Mouse (Mus musculus) myocyte (in vitro differentiated cells): Measurements from ENCODE around the gene Sez6l. TPM values are rescaled to one million over a fixed set of nuclear protein-coding genes. Genes with fewer than 3 reads are reported as not detected.

Experiments used
- H3K27me3 ChIP-seq: one replicate; pipeline ENCODE4 v1.6.1; 2011; ENCODE audit not compliant: control insufficient read depth, insufficient read depth, insufficient read length
- H3K36me3 ChIP-seq: one replicate; pipeline ENCODE4 v1.6.1; 2011; ENCODE audit not compliant: control insufficient read depth, insufficient read depth
- H3K4me2 ChIP-seq: one replicate; pipeline ENCODE4 v1.6.1; 2011; ENCODE audit warnings: low read depth, control low read depth
- H3K4me3 ChIP-seq: one replicate; pipeline ENCODE4 v1.5.1; 2011; ENCODE audit warnings: mild to moderate bottlenecking, control low read depth, moderate library complexity
- H3K79me2 ChIP-seq: one replicate; pipeline ENCODE4 v1.6.1; 2011; ENCODE audit not compliant: control insufficient read depth, insufficient read depth
- H3ac ChIP-seq: one replicate; pipeline ENCODE4 v1.6.1; 2011; ENCODE audit not compliant: control insufficient read depth, insufficient read length
- CEBPB ChIP-seq: IDR thresholded peaks from 2 replicates; pipeline ENCODE4 v1.6.1; 2011; ENCODE audit warnings: mild to moderate bottlenecking, moderate library complexity; ENCODE audit not compliant: poor library complexity, insufficient read depth, severe bottlenecking
- E2F4 ChIP-seq: IDR thresholded peaks from one replicate; pipeline ENCODE4 v1.6.1; 2011; ENCODE audit warnings: mild to moderate bottlenecking, control low read depth, moderate library complexity; ENCODE audit not compliant: insufficient read depth
- MAX ChIP-seq: IDR thresholded peaks from one replicate; pipeline ENCODE4 v1.6.1; 2011; ENCODE audit warnings: low read depth, mild to moderate bottlenecking, control low read depth
- MYOD1 ChIP-seq, 3 experiments: IDR thresholded peaks; one replicate each; pipeline ENCODE4 v1.6.1; 2011; ENCODE audit warnings: control low read depth in 2 of 3, low read depth in 2 of 3, mild to moderate bottlenecking in 2 of 3, moderate library complexity in 1 of 3; ENCODE audit not compliant: insufficient read length in 2 of 3, control insufficient read depth in 1 of 3
- MYOG ChIP-seq, 3 experiments: IDR thresholded peaks; one replicate each; pipeline ENCODE4 v1.6.1; 2011; ENCODE audit warnings: control low read depth in 2 of 3, low read depth in 2 of 3, mild to moderate bottlenecking in 2 of 3; ENCODE audit not compliant: insufficient read length in 2 of 3, control insufficient read depth in 1 of 3, insufficient read depth in 1 of 3
- POLR2A ChIP-seq: IDR thresholded peaks from one replicate; pipeline ENCODE4 v1.6.1; 2011; ENCODE audit warnings: low read depth, mild to moderate bottlenecking, control low read depth, moderate library complexity; ENCODE audit not compliant: insufficient read length
- POLR2AphosphoS2 ChIP-seq: IDR thresholded peaks from one replicate; pipeline ENCODE4 v1.6.1; 2011; ENCODE audit warnings: low read depth, control low read depth; ENCODE audit not compliant: insufficient read length
- REST ChIP-seq: IDR thresholded peaks from one replicate; pipeline ENCODE4 v1.6.1; 2011; ENCODE audit warnings: mild to moderate bottlenecking, control low read depth, moderate library complexity; ENCODE audit not compliant: insufficient read depth, insufficient read length
- SRF ChIP-seq: IDR thresholded peaks from one replicate; pipeline ENCODE4 v1.6.1; 2011; ENCODE audit warnings: low read depth; ENCODE audit not compliant: control insufficient read depth, insufficient read length
- TCF12 ChIP-seq: IDR thresholded peaks from one replicate; pipeline ENCODE4 v1.6.1; 2011; ENCODE audit warnings: mild to moderate bottlenecking, control low read depth; ENCODE audit not compliant: poor library complexity, insufficient read depth, severe bottlenecking
- TCF3 ChIP-seq: IDR thresholded peaks from one replicate; pipeline ENCODE4 v1.6.1; 2011; ENCODE audit warnings: low read depth, control low read depth; ENCODE audit not compliant: insufficient read length
- USF1 ChIP-seq: IDR thresholded peaks from one replicate; pipeline ENCODE4 v1.6.1; 2011; ENCODE audit warnings: low read depth, mild to moderate bottlenecking, control low read depth, moderate library complexity
- polyA plus RNA-seq: library from polyadenylated mRNA; unstranded; fragments of >200 nt; fragmentation: generic; extraction: Trizol; gene quantifications from one replicate; pipeline ENCODE4 v1.2.1, GENCODE M21; 2012; ENCODE audit warnings: missing spikeins

The Sez6l gene
- polyA plus RNA-seq, 1 experiment, result not detected

DNA sequence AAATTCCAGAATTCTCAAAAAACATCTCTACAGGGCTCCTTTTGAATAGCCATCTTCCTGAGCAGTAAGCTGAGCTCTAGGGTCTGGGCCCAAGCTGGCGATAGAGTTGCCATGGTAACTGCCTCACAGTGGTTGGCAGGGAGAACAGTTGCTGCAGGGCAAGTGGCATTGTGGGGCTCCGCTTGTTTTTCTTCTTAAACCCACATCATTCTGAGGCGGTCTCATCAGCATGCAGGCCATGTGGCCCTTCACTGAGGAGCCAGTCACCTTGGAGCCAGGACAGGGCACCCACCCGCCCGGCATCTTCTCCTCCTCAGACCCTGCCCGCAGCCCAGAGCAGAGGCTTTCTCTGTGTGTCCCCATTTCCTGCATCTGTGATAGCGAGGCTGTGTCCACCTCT, 205.1 kb downstream of the Sez6l start:
- Histone ChIP-seq H3K79me2 (no peaks in the 10 kb centered on the region), H3K27me3 (no peaks in the 10 kb centered on the region), H3K4me2 (no peak overlapping the region), H3K36me3 (peaks cover 3% of the 10 kb centered on the region), H3K4me3 (no peak overlapping the region), H3ac (no peak overlapping the region)
- TF ChIP-seq TCF12, result no peak
- TF ChIP-seq MAX, result no peak
- no peak for TF ChIP-seq REST
- no peak for TF ChIP-seq TCF3
- TF ChIP-seq POLR2A, result no peak
- no peak for TF ChIP-seq SRF
- TF ChIP-seq E2F4, result no peak
- no peak for TF ChIP-seq CEBPB

DNA sequence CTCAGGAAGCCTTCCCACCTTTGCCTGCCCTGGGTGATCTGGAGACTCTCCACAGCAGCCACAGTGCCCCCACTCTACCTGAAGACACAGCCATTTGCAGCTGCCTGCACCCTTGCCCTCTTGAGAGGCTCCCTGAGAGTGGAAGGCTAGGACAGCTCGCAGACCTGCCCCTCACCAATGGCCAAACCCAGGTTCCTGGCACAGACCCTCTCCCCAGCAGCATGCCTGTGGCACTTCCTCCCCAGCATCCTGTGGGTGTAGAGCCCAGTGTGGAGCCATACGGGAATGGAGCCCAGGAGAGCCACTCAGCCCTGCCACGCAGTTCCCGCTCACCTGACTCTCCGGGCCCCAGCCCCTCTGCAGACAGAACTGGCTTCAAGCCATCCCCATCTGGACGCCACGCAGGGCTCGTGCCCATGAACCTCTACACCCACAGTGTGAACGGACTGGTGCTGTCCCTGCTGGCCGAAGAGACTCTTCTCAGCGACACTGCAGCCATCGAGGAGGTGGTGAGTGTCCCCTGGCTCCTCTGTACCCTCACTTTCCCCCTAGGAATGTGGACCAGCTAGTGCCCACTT, 206.7 kb downstream of the Sez6l start:
- H3K4me2 ChIP-seq, result no peak overlapping the region
- no peak for TF ChIP-seq E2F4
- no peak for TF ChIP-seq MAX
- TF ChIP-seq POLR2AphosphoS2, result no peak
- TF ChIP-seq CEBPB, result no peak
- no peak for TF ChIP-seq MYOD1 (IDR thresholded peaks at IDR 0.05; ENCODE audit: control insufficient read depth in 1 of 3, insufficient read length in 2 of 3, low read depth in 2 of 3)
- no peak for TF ChIP-seq TCF12
- no peak overlapping the region for H3K4me3 ChIP-seq
- H3K36me3 ChIP-seq, result peaks cover 3% of the 10 kb centered on the region
- no peaks in the 10 kb centered on the region for H3K79me2 ChIP-seq
- no peak overlapping the region for H3ac ChIP-seq
- H3K27me3 ChIP-seq, result no peaks in the 10 kb centered on the region

DNA sequence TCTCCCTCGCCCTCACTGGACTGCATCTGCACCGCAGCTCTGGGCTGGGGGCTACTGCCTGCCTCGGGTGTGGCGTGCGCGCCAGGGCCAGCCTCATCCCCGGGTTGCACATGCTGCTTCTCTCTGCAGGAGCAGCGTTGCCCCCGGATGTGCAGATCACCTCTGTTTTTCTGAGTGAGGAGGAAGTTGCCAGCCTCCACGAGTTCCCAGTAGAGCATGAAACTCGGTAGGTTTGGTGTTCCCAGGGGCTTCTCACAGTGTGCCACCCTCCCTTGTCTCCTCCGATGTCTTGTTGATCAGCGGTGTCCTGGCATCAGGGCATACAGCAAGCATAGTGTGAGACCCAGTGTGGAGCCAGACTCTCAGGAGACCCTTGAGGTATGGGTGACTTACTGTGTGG, 207.7 kb downstream of the Sez6l start:
- Histone ChIP-seq H3K4me3 (no peak overlapping the region), H3K36me3 (peaks cover 3% of the 10 kb centered on the region), H3K4me2 (no peak overlapping the region), H3K27me3 (no peaks in the 10 kb centered on the region), H3ac (no peak overlapping the region), H3K79me2 (no peaks in the 10 kb centered on the region)
- TF ChIP-seq USF1 (no peak), SRF (no peak), MAX (no peak), POLR2A (no peak), MYOG (IDR thresholded peaks at IDR 0.05; ENCODE audit: control insufficient read depth in 1 of 3, insufficient read depth in 1 of 3, insufficient read length in 2 of 3, low read depth in 2 of 3) (no peak), TCF3 (no peak), CEBPB (no peak), E2F4 (no peak), MYOD1 (IDR thresholded peaks at IDR 0.05; ENCODE audit: control insufficient read depth in 1 of 3, insufficient read length in 2 of 3, low read depth in 2 of 3) (no peak), REST (no peak), POLR2AphosphoS2 (no peak), TCF12 (no peak)

Other genes with a start within 250 kb of the Sez6l start
- 19.0 TPM for gene Srrd, start 234.1 kb downstream of the Sez6l start, polyA plus RNA-seq
- 19.1 TPM for gene Hps4, start 234.1 kb downstream of the Sez6l start, polyA plus RNA-seq
- gene Gm6583, start 221.2 kb downstream of the Sez6l start, polyA plus RNA-seq, result 0.04 TPM
- gene Asphd2, start 182.3 kb downstream of the Sez6l start, polyA plus RNA-seq, result 0.67 TPM
- not detected for gene Gm6588, start 127.8 kb downstream of the Sez6l start, polyA plus RNA-seq